In genomic region chr12:85779707-85780106, GRCm38 (mm10) we compare ENCODE assay signal across 34 mouse cellular contexts.
"Had no signal": no experiment of that assay in that cellular context is flagged by ENCODE, and none has a peak within 500 bp of the region (broad histone marks: within the 10 kb centered on the region; RNA-seq: fewer than 3 reads in every experiment).

No protein-coding gene starts in this region.

- H3K4me2 ChIP-seq: heart, embryonic 11.5 days; heart, embryonic 12.5 days; heart, embryonic 13.5 days; heart, embryonic 15.5 days; hindbrain, embryonic 12.5 days; hindbrain, embryonic 13.5 days; hindbrain, embryonic 14.5 days; hindbrain, embryonic 15.5 days; intestine, embryonic 15.5 days; kidney, embryonic 15.5 days had no signal

- H3K4me3 ChIP-seq: heart, adult 2 months; heart, embryonic 12.5 days; heart, embryonic 13.5 days; heart, embryonic 15.5 days; hindbrain, embryonic 10.5 days; hindbrain, embryonic 12.5 days; hindbrain, embryonic 13.5 days; hindbrain, embryonic 15.5 days; intestine, embryonic 15.5 days; kidney, embryonic 15.5 days; layer of hippocampus, adult 2 months had no signal

- H3K4me1 ChIP-seq: heart, embryonic 12.5 days; heart, embryonic 13.5 days; heart, embryonic 15.5 days; hindbrain, embryonic 12.5 days; hindbrain, embryonic 13.5 days; hindbrain, embryonic 15.5 days; intestine, embryonic 15.5 days had no signal

- H3K27me3 ChIP-seq: heart, embryonic 12.5 days; heart, embryonic 13.5 days; heart, embryonic 15.5 days; hindbrain, embryonic 12.5 days; hindbrain, embryonic 13.5 days; hindbrain, embryonic 15.5 days; intestine, embryonic 15.5 days; kidney, embryonic 15.5 days had no signal

- H3K9ac ChIP-seq: heart, embryonic 12.5 days; heart, embryonic 13.5 days; heart, embryonic 15.5 days; hindbrain, embryonic 12.5 days; hindbrain, embryonic 13.5 days; hindbrain, embryonic 14.5 days; hindbrain, embryonic 15.5 days; intestine, embryonic 15.5 days; kidney, embryonic 15.5 days had no signal

- DNase-seq: heart, adult 2 months; heart, postnatal 14 days; heart, postnatal 36 days; heart, postnatal 4 days; kidney, adult 11 months; kidney, adult 18-20 months; kidney, adult 2 months; kidney, adult 8-10 months; kidney, adult 9 months; kidney, postnatal 10 days; kidney, postnatal 14 days; kidney, postnatal 25 days; kidney, postnatal 36 days; kidney, postnatal 4 days; layer of hippocampus, adult 9-11 months; layer of hippocampus, postnatal 36 days had no signal

- H3K36me3 ChIP-seq: heart, embryonic 12.5 days; heart, embryonic 13.5 days; heart, embryonic 15.5 days; hindbrain, embryonic 10.5 days; hindbrain, embryonic 12.5 days; hindbrain, embryonic 13.5 days; hindbrain, embryonic 15.5 days; intestine, embryonic 15.5 days; kidney, embryonic 15.5 days had no signal

- H3K9me3 ChIP-seq: heart, embryonic 12.5 days; heart, embryonic 13.5 days; heart, embryonic 15.5 days; hindbrain, embryonic 10.5 days; hindbrain, embryonic 12.5 days; hindbrain, embryonic 13.5 days; hindbrain, embryonic 15.5 days; intestine, embryonic 15.5 days; kidney, embryonic 15.5 days had no signal

- ATAC-seq: hindbrain, embryonic 16.5 days; hindbrain, postnatal 0 days; inflammation-experienced regulatory T-cells, adult 6 months; intestine, embryonic 15.5 days; intestine, embryonic 16.5 days; intestine, postnatal 0 days had no signal

- H3K27ac ChIP-seq: heart, adult 2 months; heart, embryonic 13.5 days; heart, embryonic 15.5 days; hindbrain, embryonic 10.5 days; hindbrain, embryonic 12.5 days; hindbrain, embryonic 13.5 days; hindbrain, embryonic 14.5 days; hindbrain, embryonic 15.5 days; hindbrain, postnatal 0 days; intestine, embryonic 15.5 days; kidney, embryonic 15.5 days; kidney, postnatal 0 days; layer of hippocampus, adult 2 months had no signal
